Mouse (Mus musculus): Measurements from ENCODE around the gene Tmem108.

Tmem108 gene

GRCm38 (mm10) chr9:103501861-103502364, 259.7 kb downstream of the Tmem108 start:
- no peak for DNase-seq (ENCODE audit: low spot score in 2 of 2)

GRCm38 (mm10) chr9:103499366-103499765, 262.3 kb downstream of the Tmem108 start:
- DNase-seq (ENCODE audit: low spot score in 2 of 2) = no peak

GRCm38 (mm10) chr9:103498699-103499098, 262.9 kb downstream of the Tmem108 start:
- DNase-seq (ENCODE audit: low spot score in 2 of 2) = no peak

- DNase-seq (ENCODE audit: low spot score in 2 of 2) = no peak
Measured at GRCm38 (mm10) chr9:103495391-103495790, 266.2 kb downstream of the Tmem108 start.

- no peak for DNase-seq (ENCODE audit: low spot score in 2 of 2)
Measured at GRCm38 (mm10) chr9:103494346-103495020, 267.2 kb downstream of the Tmem108 start.

- DNase-seq (ENCODE audit: low spot score in 2 of 2) = no peak
Measured at GRCm38 (mm10) chr9:103491985-103492384, 269.7 kb downstream of the Tmem108 start.

GRCm38 (mm10) chr9:103490439-103490838, 271.2 kb downstream of the Tmem108 start:
- DNase-seq (ENCODE audit: low spot score in 2 of 2) = peak; percentile 65 to 83

GRCm38 (mm10) chr9:103489883-103490282, 271.8 kb downstream of the Tmem108 start:
- peak; percentile 25 to 33 for DNase-seq (ENCODE audit: low spot score in 2 of 2)

- peak; percentile 36 to 49 for DNase-seq (ENCODE audit: low spot score in 2 of 2)
Measured at GRCm38 (mm10) chr9:103489096-103489495, 272.5 kb downstream of the Tmem108 start.

GRCm38 (mm10) chr9:103486262-103486661, 275.4 kb downstream of the Tmem108 start:
- DNase-seq (ENCODE audit: low spot score in 2 of 2) = no peak

GRCm38 (mm10) chr9:103485606-103486005, 276.0 kb downstream of the Tmem108 start:
- no peak for DNase-seq (ENCODE audit: low spot score in 2 of 2)

- DNase-seq (ENCODE audit: low spot score in 2 of 2) = no peak
Measured at GRCm38 (mm10) chr9:103480603-103481220, 280.9 kb downstream of the Tmem108 start.

GRCm38 (mm10) chr9:103480044-103480576, 281.5 kb downstream of the Tmem108 start, which contains the start of gene Bfsp2:
Bfsp2 (minus strand) TSS chr9:103480420.
- no peak for DNase-seq (ENCODE audit: low spot score in 2 of 2)

GRCm38 (mm10) chr9:103475414-103475813, 286.2 kb downstream of the Tmem108 start:
- DNase-seq (ENCODE audit: low spot score in 2 of 2) = no peak

GRCm38 (mm10) chr9:103473915-103474688, 287.5 kb downstream of the Tmem108 start:
- no peak for DNase-seq (ENCODE audit: low spot score in 2 of 2)

- DNase-seq (ENCODE audit: low spot score in 2 of 2) = no peak
Measured at GRCm38 (mm10) chr9:103471784-103472183, 289.9 kb downstream of the Tmem108 start.

- peak; percentile 36 to 76 for DNase-seq (ENCODE audit: low spot score in 2 of 2)
Measured at GRCm38 (mm10) chr9:103469516-103469915, 292.1 kb downstream of the Tmem108 start.

- no peak for DNase-seq (ENCODE audit: low spot score in 2 of 2)
Measured at GRCm38 (mm10) chr9:103468911-103469310, 292.7 kb downstream of the Tmem108 start.

- DNase-seq (ENCODE audit: low spot score in 2 of 2) = no peak
Measured at GRCm38 (mm10) chr9:103465711-103466220, 295.9 kb downstream of the Tmem108 start.

GRCm38 (mm10) chr9:103465293-103465692, 296.3 kb downstream of the Tmem108 start:
- DNase-seq (ENCODE audit: low spot score in 2 of 2) = no peak

GRCm38 (mm10) chr9:103463833-103464232, 297.8 kb downstream of the Tmem108 start:
- DNase-seq (ENCODE audit: low spot score in 2 of 2) = peak in 1 of 2 experiments; percentile 35

- no peak for DNase-seq (ENCODE audit: low spot score in 2 of 2)
Measured at GRCm38 (mm10) chr9:103459839-103460238, 301.8 kb downstream of the Tmem108 start.
